Mouse (Mus musculus) midbrain, postnatal 0 days (tissue): ENCODE results near the gene Rnf130. TPM values are rescaled to one million over a fixed set of nuclear protein-coding genes. Genes with fewer than 3 reads are reported as not detected.

Source experiments
- ATAC-seq: fragments of 200-750 bp; cut with Nextera tagmentation; 2 replicates; pipeline ENCODE4 v1.8.0; 2017; ENCODE audit warnings: moderate number of reproducible peaks, mild to moderate bottlenecking, moderate TSS enrichment, moderate library complexity; ENCODE audit not compliant: low FRiP score
- DNase-seq: peaks from one replicate; pipeline ENCODE4 v3.0.0-alpha.2; 2015; ENCODE audit warnings: low spot score
- H3K27ac ChIP-seq: fragments of 300-500 bp; sonication (generic); 2 replicates; pipeline ENCODE4 v1.5.1; 2014; ENCODE audit warnings: low read depth, mild to moderate bottlenecking, low read length, mixed read lengths
- H3K27me3 ChIP-seq: fragments of 300-500 bp; sonication (generic); 2 replicates; pipeline ENCODE4 v1.6.1; 2014; ENCODE audit warnings: low read length, control low read depth, mixed read lengths; ENCODE audit not compliant: insufficient read depth
- H3K36me3 ChIP-seq: fragments of 300-500 bp; sonication (generic); 2 replicates; pipeline ENCODE4 v1.6.1; 2014; ENCODE audit warnings: low read length, control low read depth, mixed read lengths; ENCODE audit not compliant: insufficient read depth
- H3K4me1 ChIP-seq: fragments of 300-500 bp; sonication (generic); 2 replicates; pipeline ENCODE4 v1.6.1; 2014; ENCODE audit warnings: mild to moderate bottlenecking, control low read depth, antibody characterized with exemption, low read length, mixed read lengths; ENCODE audit not compliant: insufficient read depth
- H3K4me2 ChIP-seq: fragments of 300-500 bp; sonication (generic); 2 replicates; pipeline ENCODE4 v1.6.1; 2014; ENCODE audit warnings: low read depth, mild to moderate bottlenecking, low read length, mixed read lengths; ENCODE audit not compliant: poor library complexity, severe bottlenecking
- H3K4me3 ChIP-seq: fragments of 300-500 bp; sonication (generic); 2 replicates; pipeline ENCODE4 v1.5.1; 2014; ENCODE audit warnings: low read depth, mild to moderate bottlenecking, low read length, moderate library complexity
- H3K9ac ChIP-seq: fragments of 300-500 bp; sonication (generic); replicated peaks from 2 replicates; pipeline ENCODE4 v1.6.1; 2014; ENCODE audit warnings: mild to moderate bottlenecking, low read length, moderate library complexity, mixed read lengths; ENCODE audit not compliant: poor library complexity, severe bottlenecking
- H3K9me3 ChIP-seq: fragments of 300-500 bp; sonication (generic); 2 replicates; pipeline ENCODE4 v1.6.1; 2016; ENCODE audit warnings: low read length, control low read depth
- CTCF ChIP-seq: IDR thresholded peaks from 2 replicates; pipeline ENCODE4 v1.5.1; 2016; ENCODE audit warnings: antibody characterized with exemption, mild to moderate bottlenecking
- WGBS: fragments of 180-500 bp; shearing (Covaris S2); extraction: QIAGEN DNeasy Blood & Tissue Kit; methylation state at CpG from one replicate; pipeline ENCODE4 v1.1.7; 2014; 5-methylcytosine and 5-hydroxymethylcytosine counted together
- polyA plus RNA-seq: library from polyadenylated mRNA; unstranded; fragments of >200 nt; fragmentation: Nextera tagmentation; extraction: Ambion mirVana; gene quantifications from 2 replicates; pipeline ENCODE4 v1.2.1, GENCODE M21; 2015
- total RNA-seq: library from RNA; depleted of rRNA; stranded (reverse); fragments of >200 nt; gene quantifications from 2 replicates; pipeline ENCODE4 v1.2.3, GENCODE M21; 2014

The Rnf130 gene
- total and polyA plus RNA-seq, 2 experiments from 2014 or later: 59.4 to 90.4 TPM

- no peak for TF ChIP-seq CTCF
- Histone ChIP-seq H3K9ac (no peak overlapping the region), H3K36me3 (no peaks in the 10 kb centered on the region), H3K4me3 (no peak overlapping the region), H3K27ac (no peak overlapping the region), H3K4me1 (no peaks in the 10 kb centered on the region), H3K4me2 (no peak overlapping the region), H3K27me3 (no peaks in the 10 kb centered on the region), H3K9me3 (no peaks in the 10 kb centered on the region)
- no peak for DNase-seq
- WGBS: 84% methylated on average over 4 of the region's 4 CpGs
- ATAC-seq: no peak
Measured at GRCm38 (mm10) chr11:50042345-50042997, 17.3 kb downstream of the Rnf130 start.

- ATAC-seq (no peak), DNase-seq (no peak)
- Histone ChIP-seq H3K9ac (no peak overlapping the region), H3K27me3 (no peaks in the 10 kb centered on the region), H3K27ac (no peak overlapping the region), H3K4me1 (no peaks in the 10 kb centered on the region), H3K36me3 (no peaks in the 10 kb centered on the region), H3K9me3 (no peaks in the 10 kb centered on the region), H3K4me3 (no peak overlapping the region), H3K4me2 (no peak overlapping the region)
- 93% methylated on average over 4 of the region's 4 CpGs for WGBS
- no peak for TF ChIP-seq CTCF
Measured at GRCm38 (mm10) chr11:50044454-50044853, 19.3 kb downstream of the Rnf130 start.

GRCm38 (mm10) chr11:50047610-50048009, 22.5 kb downstream of the Rnf130 start:
- WGBS: 92% methylated on average over 1 of the region's 1 CpGs
- H3K27ac ChIP-seq: no peak overlapping the region
- H3K36me3 ChIP-seq: no peaks in the 10 kb centered on the region
- TF ChIP-seq CTCF: no peak
- H3K4me3 ChIP-seq: no peak overlapping the region
- H3K27me3 ChIP-seq: no peaks in the 10 kb centered on the region
- DNase-seq: no peak
- H3K4me1 ChIP-seq: no peaks in the 10 kb centered on the region
- no peaks in the 10 kb centered on the region for H3K9me3 ChIP-seq
- no peak for ATAC-seq
- no peak overlapping the region for H3K9ac ChIP-seq
- no peak overlapping the region for H3K4me2 ChIP-seq

- Histone ChIP-seq H3K9me3 (no peaks in the 10 kb centered on the region), H3K36me3 (peaks cover 2% of the 10 kb centered on the region; the same call in 1 of the 2 replicates), H3K4me1 (no peaks in the 10 kb centered on the region), H3K4me2 (no peak overlapping the region), H3K4me3 (no peak overlapping the region), H3K27ac (no peak overlapping the region), H3K27me3 (no peaks in the 10 kb centered on the region), H3K9ac (no peak overlapping the region)
- ATAC-seq (no peak), DNase-seq (no peak)
- no peak for TF ChIP-seq CTCF
- 82% methylated on average over 6 of the region's 6 CpGs for WGBS
Measured at GRCm38 (mm10) chr11:50048115-50048514, 23.0 kb downstream of the Rnf130 start.

GRCm38 (mm10) chr11:50050392-50050791, 25.2 kb downstream of the Rnf130 start:
- no peaks in the 10 kb centered on the region for H3K9me3 ChIP-seq
- H3K36me3 ChIP-seq: peaks cover 5% of the 10 kb centered on the region; the same call in 1 of the 2 replicates
- no peak overlapping the region for H3K4me3 ChIP-seq
- H3K4me2 ChIP-seq: no peak overlapping the region
- no peaks in the 10 kb centered on the region for H3K27me3 ChIP-seq
- no peaks in the 10 kb centered on the region for H3K4me1 ChIP-seq
- ATAC-seq (no peak), DNase-seq (no peak)
- WGBS: 75% methylated on average over 6 of the region's 6 CpGs
- no peak overlapping the region for H3K9ac ChIP-seq
- no peak for TF ChIP-seq CTCF
- no peak overlapping the region for H3K27ac ChIP-seq

- Histone ChIP-seq H3K9me3 (no peaks in the 10 kb centered on the region), H3K36me3 (peaks cover 10% of the 10 kb centered on the region), H3K4me2 (no peak overlapping the region), H3K27ac (no peak overlapping the region), H3K27me3 (no peaks in the 10 kb centered on the region), H3K9ac (no peak overlapping the region), H3K4me1 (no peaks in the 10 kb centered on the region), H3K4me3 (no peak overlapping the region)
- 70% methylated on average over 2 of the region's 2 CpGs for WGBS
- TF ChIP-seq CTCF: no peak
- DNase-seq: no peak
- ATAC-seq: no peak
Measured at GRCm38 (mm10) chr11:50057713-50058112, 32.6 kb downstream of the Rnf130 start.
